Mouse (Mus musculus): ENCODE measurements around the gene Bmp5.

DNA sequence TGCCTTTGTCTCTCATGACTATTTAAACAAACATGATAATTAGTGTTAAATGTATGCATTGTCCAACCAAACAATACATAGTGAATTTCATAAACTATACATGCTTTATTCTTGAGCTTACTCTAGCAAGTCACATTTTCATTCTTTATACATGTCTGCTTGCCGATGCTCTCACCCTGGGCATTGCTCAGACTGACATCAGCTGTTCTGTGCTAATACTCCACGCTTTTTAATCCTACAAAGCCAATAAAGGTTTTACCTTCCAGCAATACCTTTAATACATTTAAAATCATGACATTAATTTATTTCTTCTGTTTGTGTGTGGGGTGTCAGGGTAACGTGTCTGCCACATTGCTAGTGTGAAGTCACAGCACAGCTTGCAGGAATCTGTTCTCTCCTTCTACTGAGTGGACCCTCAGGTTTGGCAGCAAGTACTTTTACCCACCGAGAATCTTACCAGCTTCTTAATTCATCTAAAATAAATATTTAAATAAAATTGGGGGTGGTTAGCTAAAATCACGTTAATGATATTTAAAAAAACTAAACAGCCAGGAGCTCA, 75.6 kb downstream of the Bmp5 start:
- TF ChIP-seq POLR2A (IDR thresholded peaks at IDR 0.05; ENCODE audit: low read depth, low read length) (no peak), CTCF (conservative IDR thresholded peaks at IDR 0.05; ENCODE audit: insufficient read depth, insufficient read length, low read depth, low read length) (no peak)

All from kidney, adult 2 months (tissue).